Mouse (Mus musculus): ENCODE measurements around the gene Elp4.

Elp4 gene

DNA sequence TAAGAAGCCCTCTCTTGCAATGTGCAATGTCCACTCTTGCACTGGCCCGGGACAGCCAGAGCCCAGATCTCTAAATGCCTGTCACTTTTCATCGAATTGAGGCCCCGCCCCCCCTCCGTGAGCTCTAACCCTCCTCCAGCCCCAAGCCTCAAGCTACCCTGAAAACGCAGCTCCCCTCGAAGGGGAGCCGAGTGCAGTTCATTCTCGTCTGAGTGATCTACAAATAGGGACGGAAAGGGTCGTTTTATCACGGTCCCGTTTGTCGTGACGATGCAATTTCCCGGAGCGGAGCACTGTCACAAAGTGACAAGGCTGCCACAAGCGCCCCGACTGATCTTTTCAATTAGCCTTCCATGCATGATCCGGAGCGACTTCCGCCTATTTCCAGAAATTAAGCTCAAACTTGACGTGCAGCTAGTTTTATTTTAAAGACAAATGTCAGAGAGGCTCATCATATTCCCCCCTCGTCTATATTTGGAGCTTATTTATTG lies 222.3 kb downstream of the Elp4 start:
- in situ Hi-C loops (cut with MboI), result no loop called here

DNA sequence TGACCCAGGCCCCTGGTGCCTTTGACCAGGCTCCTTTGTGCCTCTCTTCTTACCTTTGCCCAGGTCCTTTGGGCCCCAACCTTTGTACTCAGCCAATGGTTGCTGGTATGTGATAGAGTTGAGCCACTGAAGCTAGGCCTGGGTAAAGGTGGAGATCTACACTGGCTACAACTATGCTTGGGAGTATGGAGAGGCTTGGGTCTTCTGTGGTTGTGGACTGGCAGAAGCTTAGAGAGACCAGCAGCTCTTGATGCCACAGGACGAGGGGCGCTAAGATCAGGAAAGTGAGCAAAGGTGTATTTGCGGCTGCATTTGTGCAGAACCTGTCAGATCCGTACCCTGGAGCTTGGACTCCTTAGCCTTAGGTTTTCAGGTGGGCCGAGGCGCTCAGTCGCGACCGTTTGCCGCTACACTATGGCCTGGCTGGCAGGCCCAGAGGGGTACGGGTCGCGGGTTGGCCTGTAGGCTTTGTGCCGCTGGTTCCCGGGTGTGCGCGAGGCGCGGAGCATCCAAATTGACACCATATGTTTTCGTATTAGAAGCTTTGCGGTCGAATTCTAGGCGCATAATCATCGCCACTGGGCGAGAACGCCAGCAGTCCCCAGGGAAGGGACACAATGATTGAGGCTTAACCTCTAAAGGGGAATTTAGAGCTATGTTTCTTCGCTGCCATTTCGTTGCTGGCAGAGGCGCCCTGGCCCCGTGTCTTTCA lies 223.2 kb downstream of the Elp4 start:
- in situ Hi-C loops (cut with MboI), result no loop called here

- in situ Hi-C loops (cut with MboI), result no loop called here
Observed at GRCm38 (mm10) chr2:105680146-105680998, 224.0 kb downstream of the Elp4 start.

- in situ Hi-C loops (cut with MboI), result no loop called here
Observed at GRCm38 (mm10) chr2:105679331-105679730, 225.0 kb downstream of the Elp4 start.

DNA sequence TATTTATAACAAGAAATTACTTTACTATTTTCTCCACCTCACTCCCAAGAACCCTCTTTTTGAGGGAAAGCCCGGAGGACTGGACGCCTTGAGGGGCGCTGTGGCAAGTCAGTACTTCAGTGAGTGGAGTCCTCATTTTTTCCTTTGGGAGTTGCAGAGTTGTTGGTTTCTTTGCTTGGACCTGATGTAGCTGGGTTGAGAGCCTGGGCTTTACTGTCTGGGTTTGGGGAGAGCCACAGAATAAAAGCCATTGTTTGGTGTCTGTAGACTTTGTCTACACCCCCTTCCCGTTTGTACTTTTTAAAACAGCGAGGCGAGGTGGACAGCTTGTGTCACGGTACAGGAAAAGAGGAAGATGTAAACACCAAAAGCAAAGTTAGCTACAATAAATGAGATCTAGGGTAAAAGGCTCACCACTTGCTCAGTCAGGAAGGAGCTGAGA lies 225.5 kb downstream of the Elp4 start:
- in situ Hi-C loops (cut with MboI), result no loop called here

DNA sequence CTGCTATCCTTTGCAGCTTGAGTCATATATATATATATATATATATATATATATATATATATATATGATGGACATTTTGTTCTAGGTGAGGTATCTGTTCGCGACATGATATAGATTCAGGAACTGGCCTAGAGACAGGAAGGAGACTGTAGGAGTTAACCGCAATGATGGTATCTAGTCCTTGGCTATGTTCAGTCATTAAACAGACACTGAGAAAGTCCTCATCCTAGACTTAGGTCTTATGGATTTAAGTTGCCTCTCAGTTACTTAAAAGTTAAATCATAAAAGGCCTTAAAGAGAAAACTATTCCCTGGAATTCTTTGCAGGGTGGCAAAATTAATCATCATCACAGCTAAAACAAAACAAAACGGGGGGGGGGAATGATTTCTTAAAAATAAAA lies 226.1 kb downstream of the Elp4 start:
- in situ Hi-C loops (cut with MboI), result no loop called here

DNA sequence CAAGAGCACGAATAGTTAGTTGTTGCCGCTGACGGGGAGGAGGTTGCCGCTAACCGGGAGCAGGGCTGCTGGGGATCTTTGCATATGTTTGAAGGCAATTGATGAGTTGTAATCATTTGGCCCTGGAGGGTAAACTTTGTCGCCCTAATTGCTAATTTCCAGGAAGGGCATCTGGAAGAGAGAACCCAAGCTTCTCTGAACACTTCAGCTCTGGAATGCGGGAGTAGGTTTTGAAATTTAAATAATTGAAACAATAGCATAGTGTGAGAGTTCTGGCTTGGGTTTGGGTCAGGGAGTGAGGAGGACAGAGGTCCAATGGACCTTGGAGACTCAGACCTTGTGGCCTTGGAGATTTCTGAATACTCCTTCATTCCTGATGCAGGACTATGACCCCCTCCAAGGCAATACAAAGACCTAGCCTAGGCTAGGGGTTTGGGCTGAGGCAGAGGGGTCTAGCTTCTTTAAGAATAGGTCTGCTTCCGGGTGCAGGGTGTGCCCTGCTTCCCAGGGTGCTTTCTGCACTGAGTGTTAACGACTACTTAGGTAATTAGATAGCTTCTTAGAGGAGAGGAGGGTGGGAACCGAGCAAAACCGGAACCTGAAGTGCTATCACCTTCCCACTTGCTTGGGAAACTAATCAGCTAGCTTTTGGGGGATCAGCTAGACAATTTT lies 226.8 kb downstream of the Elp4 start:
- in situ Hi-C loops (cut with MboI), result no loop called here

DNA sequence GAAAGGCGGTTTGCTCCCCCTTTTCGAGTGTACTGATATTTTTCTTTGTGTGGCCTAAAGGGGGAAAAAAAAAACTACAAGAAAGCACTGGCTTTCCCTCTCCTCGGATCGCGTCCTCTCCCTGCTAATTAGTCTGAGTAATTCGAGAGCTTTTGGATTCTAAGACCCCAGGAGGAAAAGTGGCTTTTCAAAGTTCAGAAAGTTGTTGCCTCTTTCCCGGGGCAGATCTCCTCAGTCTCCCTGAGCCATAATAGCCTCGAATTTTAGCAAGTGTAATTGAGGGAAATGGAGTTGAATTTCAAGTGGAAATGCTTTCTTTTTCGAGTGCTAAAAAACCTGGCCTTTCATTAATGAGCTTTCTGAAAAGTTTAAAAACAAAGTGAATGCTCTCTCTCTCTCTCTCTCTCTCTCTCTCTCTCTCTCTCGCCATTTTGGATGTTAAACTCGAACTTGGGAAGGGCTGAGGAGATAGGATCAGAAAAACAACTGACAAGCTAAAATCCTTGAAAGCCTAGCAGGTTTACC lies 227.4 kb downstream of the Elp4 start:
- in situ Hi-C loops (cut with MboI), result no loop called here

- in situ Hi-C loops (cut with MboI), result no loop called here
Observed at GRCm38 (mm10) chr2:105676080-105676908, 228.1 kb downstream of the Elp4 start.

- in situ Hi-C loops (cut with MboI), result no loop called here
Observed at GRCm38 (mm10) chr2:105675730-105676079, 228.7 kb downstream of the Elp4 start.

DNA sequence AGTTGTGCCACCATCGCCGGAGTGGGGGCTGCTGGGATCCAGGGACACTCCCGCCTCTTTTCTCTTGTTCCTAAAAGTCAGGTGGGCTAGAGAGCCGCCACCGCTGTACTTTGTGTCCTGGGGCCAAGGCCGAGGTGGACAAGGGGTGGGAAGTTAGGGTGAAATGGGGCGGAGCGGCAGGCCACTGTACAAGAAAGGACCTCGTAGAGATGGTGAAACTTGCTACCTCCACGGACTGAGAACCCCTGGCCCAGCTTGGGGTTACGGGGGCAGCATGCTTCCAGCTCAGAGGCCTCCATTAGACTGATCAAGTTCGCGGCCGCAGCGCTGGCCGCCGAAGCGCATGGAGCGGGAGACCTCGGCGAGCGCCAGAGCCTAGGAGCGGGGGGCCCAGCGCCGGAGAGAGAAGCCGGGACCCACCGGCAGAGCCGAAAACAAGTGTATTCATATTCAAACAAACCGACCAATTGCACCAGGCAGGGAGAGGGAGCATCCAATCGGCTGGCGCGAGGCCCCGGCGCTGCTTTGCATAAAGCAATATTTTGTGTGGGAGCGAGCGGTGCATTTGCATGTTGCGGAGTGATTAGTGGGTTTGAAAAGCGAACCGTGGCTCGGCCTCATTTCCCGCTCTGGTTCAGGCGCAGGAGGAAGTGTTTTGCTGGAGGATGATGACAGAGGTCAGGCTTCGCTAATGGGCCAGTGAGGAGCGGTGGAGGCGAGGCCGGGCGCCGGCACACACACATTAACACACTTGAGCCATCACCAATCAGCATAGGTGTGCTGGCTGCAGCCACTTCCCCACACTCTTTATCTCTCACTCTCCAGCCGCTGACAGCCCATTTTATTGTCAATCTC lies 229.3 kb downstream of the Elp4 start:
- in situ Hi-C loops (cut with MboI), result no loop called here

DNA sequence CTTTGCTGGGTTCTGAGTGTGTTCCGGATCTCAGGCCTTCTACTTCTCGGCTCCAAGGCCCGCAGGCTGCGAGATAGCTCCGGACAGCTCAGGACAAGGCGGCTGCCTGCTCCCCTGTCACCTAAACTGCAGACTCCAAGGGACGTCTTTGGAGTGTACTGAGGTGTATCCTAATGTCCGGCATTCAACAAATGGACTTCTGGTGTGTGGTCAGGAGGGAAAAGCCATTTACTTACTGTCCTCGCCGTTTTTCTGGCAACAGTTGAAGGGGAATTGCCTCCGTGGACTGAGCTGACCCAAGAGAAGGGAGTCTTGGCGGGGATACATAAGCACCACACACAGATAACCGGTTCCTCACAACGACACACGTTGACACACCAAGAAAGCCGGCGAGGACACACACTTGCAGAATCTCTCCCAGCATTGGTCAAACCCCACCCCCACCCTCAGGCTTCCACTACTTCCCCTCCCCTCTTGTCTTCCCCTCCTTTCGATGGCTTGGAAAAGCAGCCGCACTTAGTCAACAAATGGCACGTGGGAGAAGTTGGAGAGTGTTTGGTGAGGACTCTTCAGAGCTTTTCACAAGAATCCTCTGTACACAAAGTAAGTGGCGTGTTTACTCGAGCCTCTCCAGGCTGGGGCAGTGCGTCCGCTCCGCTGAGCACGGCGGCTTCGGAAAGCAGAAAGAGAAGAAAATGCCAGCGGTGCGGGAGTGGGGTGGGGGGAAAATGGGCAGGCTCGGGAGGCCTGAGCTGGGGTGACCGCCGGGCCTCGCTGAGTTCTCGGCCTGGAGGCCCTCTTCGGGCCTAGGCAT lies 230.1 kb downstream of the Elp4 start:
- in situ Hi-C loops (cut with MboI), result no loop called here

- in situ Hi-C loops (cut with MboI), result no loop called here
Observed at GRCm38 (mm10) chr2:105673631-105674060, 230.7 kb downstream of the Elp4 start.

- in situ Hi-C loops (cut with MboI), result no loop called here
Observed at GRCm38 (mm10) chr2:105673054-105673453, 231.3 kb downstream of the Elp4 start.

- in situ Hi-C loops (cut with MboI), result no loop called here
Observed at GRCm38 (mm10) chr2:105672596-105672960, 231.8 kb downstream of the Elp4 start.

GRCm38 (mm10) chr2:105671798-105672595 lies 232.4 kb downstream of the Elp4 start:
- in situ Hi-C loops (cut with MboI), result no loop called here

DNA sequence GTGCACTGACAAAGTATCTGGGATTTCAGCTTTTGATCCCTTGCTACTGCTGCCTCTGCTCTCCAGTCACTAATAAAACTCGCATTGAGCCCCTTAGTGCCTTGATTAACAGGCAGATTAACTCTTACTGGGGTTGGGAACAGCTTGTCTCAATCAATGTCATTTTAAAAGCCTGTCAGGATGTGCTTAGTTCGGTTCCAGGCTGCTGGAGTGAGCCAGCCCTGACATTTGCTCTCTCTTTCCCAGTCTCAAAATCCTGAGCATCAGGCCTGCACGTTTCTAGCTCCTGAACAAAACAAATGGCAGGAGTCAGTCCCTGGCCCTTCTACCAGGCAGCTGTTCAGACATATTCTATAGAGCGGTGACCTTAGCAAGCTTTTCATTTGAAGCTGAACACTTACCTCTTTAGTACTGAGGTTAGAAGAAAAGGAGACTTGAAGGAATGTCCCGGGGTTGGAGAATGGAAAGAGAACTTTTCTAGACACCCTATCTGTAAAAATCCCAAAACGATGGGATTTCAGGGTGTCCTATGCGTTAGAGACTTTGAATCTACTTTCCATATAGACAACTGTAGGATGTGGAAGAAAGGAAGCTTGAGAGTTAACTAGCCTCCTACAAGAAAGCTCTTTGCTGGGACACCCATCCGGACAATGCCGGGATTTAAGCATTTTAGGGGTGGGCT lies 233.1 kb downstream of the Elp4 start:
- in situ Hi-C loops (cut with MboI), result no loop called here

GRCm38 (mm10) chr2:105670731-105671095 lies 233.7 kb downstream of the Elp4 start:
- in situ Hi-C loops (cut with MboI), result no loop called here

Data from mature B cell (primary cell).